ENCODE assay signal across 9 mouse cellular contexts in genomic region chr11:79973133-79973532, GRCm38 (mm10). TPM values are rescaled to one million over a fixed set of nuclear protein-coding genes. Genes with fewer than 3 reads are reported as not detected.
DNase-seq lines count a peak whose midpoint lies in the region; ATAC-seq and TF ChIP-seq lines count a peak whose summit lies in the region.
"Had no signal": no experiment of that assay in that cellular context is flagged by ENCODE, and none has a peak within 500 bp of the region (broad histone marks: within the 10 kb centered on the region; RNA-seq: fewer than 3 reads in every experiment).

No protein-coding gene starts in this region.

- no peaks in the 10 kb centered on the region for H3K9me3 ChIP-seq in kidney, embryonic 15.5 days (replicated peaks)
- no peaks in the 10 kb centered on the region for H3K9me3 ChIP-seq in embryonic facial prominence, embryonic 13.5 days
- H3K9me3 ChIP-seq in intestine, postnatal 0 days (ENCODE audit: control insufficient read depth), result no peaks in the 10 kb centered on the region
- no peaks in the 10 kb centered on the region for H3K9me3 ChIP-seq in neural tube, embryonic 12.5 days

- H3K4me2 ChIP-seq in kidney, embryonic 15.5 days, result peak overlapping the region; percentile 94
- peak overlapping the region; percentile 93 for H3K4me2 ChIP-seq in embryonic facial prominence, embryonic 13.5 days
- H3K4me2 ChIP-seq in intestine, postnatal 0 days (replicated peaks; ENCODE audit: low read depth), result peak overlapping the region; percentile 88
- H3K4me2 ChIP-seq in neural tube, embryonic 12.5 days (replicated peaks), result peak overlapping the region; percentile 82

- H3K27me3 ChIP-seq in kidney, embryonic 15.5 days, result peaks cover 32% of the 10 kb centered on the region
- H3K27me3 ChIP-seq in embryonic facial prominence, embryonic 13.5 days, result peaks cover 34% of the 10 kb centered on the region
- peaks cover 20% of the 10 kb centered on the region for H3K27me3 ChIP-seq in intestine, postnatal 0 days (replicated peaks; ENCODE audit: control insufficient read depth, insufficient read depth, low read length)
- peaks cover 21% of the 10 kb centered on the region for H3K27me3 ChIP-seq in neural tube, embryonic 12.5 days (replicated peaks)

- DNase-seq in kidney, postnatal 36 days, result no peak
- no peak for DNase-seq in natural killer cell, adult 2 months (ENCODE audit: low spot score in 2 of 2)
- DNase-seq in adipocyte (ENCODE audit: low spot score), result no peak
- DNase-seq in layer of hippocampus, postnatal 36 days, result no peak

- H3K36me3 ChIP-seq in kidney, embryonic 15.5 days, result no peaks in the 10 kb centered on the region
- H3K36me3 ChIP-seq in embryonic facial prominence, embryonic 13.5 days, result no peaks in the 10 kb centered on the region
- H3K36me3 ChIP-seq in intestine, postnatal 0 days (ENCODE audit: control insufficient read depth, insufficient read depth), result no peaks in the 10 kb centered on the region
- H3K36me3 ChIP-seq in neural tube, embryonic 12.5 days, result no peaks in the 10 kb centered on the region

- 11% methylated on average over 8 of the region's 8 CpGs for WGBS in kidney, embryonic 15.5 days
- WGBS in embryonic facial prominence, embryonic 13.5 days, result 12% methylated on average over 8 of the region's 8 CpGs
- WGBS in intestine, postnatal 0 days, result 14% methylated on average over 8 of the region's 8 CpGs
- 12% methylated on average over 8 of the region's 8 CpGs for WGBS in neural tube, embryonic 12.5 days

- ATAC-seq in kidney, embryonic 15.5 days (replicated peaks; ENCODE audit: low FRiP score), result no peak
- ATAC-seq in embryonic facial prominence, embryonic 13.5 days (ENCODE audit: insufficient number of reproducible peaks, insufficient read depth, low FRiP score, low TSS enrichment, low read depth), result no peak
- no peak for ATAC-seq in intestine, postnatal 0 days
- no peak for ATAC-seq in neural tube, embryonic 12.5 days (ENCODE audit: low FRiP score, low read depth)
- ATAC-seq: Patski had no signal

- H3K4me3 ChIP-seq in kidney, embryonic 15.5 days (replicated peaks), result peak overlapping the region; percentile 54
- peak overlapping the region; percentile 57 for H3K4me3 ChIP-seq in embryonic facial prominence, embryonic 13.5 days
- peak overlapping the region; percentile 46 for H3K4me3 ChIP-seq in intestine, postnatal 0 days (ENCODE audit: low read depth, low read length)
- H3K4me3 ChIP-seq in neural tube, embryonic 12.5 days, result peak overlapping the region; percentile 48; the same call in 1 of the 2 replicates

- H3K9ac ChIP-seq in kidney, embryonic 15.5 days, result no peak overlapping the region
- H3K9ac ChIP-seq in embryonic facial prominence, embryonic 13.5 days, result 0 out of 2 replicates have a peak overlapping the region, but pooled peaks have one; percentile 73
- no peak overlapping the region for H3K9ac ChIP-seq in intestine, postnatal 0 days (ENCODE audit: low read depth, low read length)
- H3K9ac ChIP-seq in neural tube, embryonic 12.5 days, result no peak overlapping the region

- peaks cover 18% of the 10 kb centered on the region for H3K4me1 ChIP-seq in kidney, embryonic 15.5 days
- peaks cover 14% of the 10 kb centered on the region for H3K4me1 ChIP-seq in embryonic facial prominence, embryonic 13.5 days
- H3K4me1 ChIP-seq in intestine, postnatal 0 days (replicated peaks; ENCODE audit: control insufficient read depth, insufficient read depth, low read length), result no peaks in the 10 kb centered on the region; the same call in 1 of the 2 replicates
- H3K4me1 ChIP-seq in neural tube, embryonic 12.5 days, result peaks cover 15% of the 10 kb centered on the region

- TF ChIP-seq CTCF in intestine, postnatal 0 days (IDR thresholded peaks at IDR 0.05; ENCODE audit: low read depth), result no peak

- no peak overlapping the region for H3K27ac ChIP-seq in kidney, embryonic 15.5 days
- no peak overlapping the region for H3K27ac ChIP-seq in embryonic facial prominence, embryonic 13.5 days
- no peak overlapping the region for H3K27ac ChIP-seq in intestine, postnatal 0 days (ENCODE audit: low read depth, low read length)
- no peak overlapping the region for H3K27ac ChIP-seq in neural tube, embryonic 12.5 days

RNA-seq across cellular contexts. Expression of gene Utp6, which starts 10.9 kb away (rescaled TPM):
- 50.3 and 55.6 TPM in 2 replicates for polyA plus RNA-seq in kidney, embryonic 15.5 days (2015; fragmentation: Nextera tagmentation; extraction: Ambion mirVana)
- polyA plus RNA-seq in embryonic facial prominence, embryonic 13.5 days (2015; fragmentation: Nextera tagmentation; extraction: Ambion mirVana), result 61.3 and 64.6 TPM in 2 replicates
- 24.4 and 24.5 TPM in 2 replicates for polyA plus RNA-seq in intestine, postnatal 0 days (2015; fragmentation: Nextera tagmentation; extraction: Ambion mirVana)
- polyA plus RNA-seq in neural tube, embryonic 12.5 days (2016; fragmentation: Nextera tagmentation; extraction: Ambion mirVana), result 61.6 and 62.6 TPM in 2 replicates
- 10 to 100 TPM; 30.9 to 35.7 TPM for total RNA-seq in layer of hippocampus, postnatal 36 days (2021)

RNA-seq across cellular contexts. Expression of gene Suz12, which starts 19.8 kb away (rescaled TPM):
- 20.9 and 23.7 TPM in 2 replicates for polyA plus RNA-seq in kidney, embryonic 15.5 days (2015; fragmentation: Nextera tagmentation; extraction: Ambion mirVana)
- polyA plus RNA-seq in embryonic facial prominence, embryonic 13.5 days (2015; fragmentation: Nextera tagmentation; extraction: Ambion mirVana), result 24.3 and 28.7 TPM in 2 replicates
- 14.2 and 18.5 TPM in 2 replicates for polyA plus RNA-seq in intestine, postnatal 0 days (2015; fragmentation: Nextera tagmentation; extraction: Ambion mirVana)
- 23.7 and 24.3 TPM in 2 replicates for polyA plus RNA-seq in neural tube, embryonic 12.5 days (2016; fragmentation: Nextera tagmentation; extraction: Ambion mirVana)
- total RNA-seq in layer of hippocampus, postnatal 36 days (2021), result 10 to 100 TPM; 39.1 to 41.2 TPM
